Mouse (Mus musculus): ENCODE results near the gene Gli2. TPM values are rescaled to one million over a fixed set of nuclear protein-coding genes. Genes with fewer than 3 reads are reported as not detected.

The Gli2 gene
- polyA plus RNA-seq, 1 experiment = 1.6 TPM

GRCm38 (mm10) chr1:118936108-118936507 lies 117.3 kb downstream of the Gli2 start:
- Histone ChIP-seq H3K27ac (ENCODE audit: insufficient read depth, low read length) (no peak overlapping the region), H3K4me1 (ENCODE audit: control insufficient read depth, insufficient read depth, low read length) (no peaks in the 10 kb centered on the region), H3K4me3 (ENCODE audit: insufficient read depth, low read length) (no peak overlapping the region)
- no peak for TF ChIP-seq CTCF (IDR thresholded peaks at IDR 0.05; ENCODE audit: extremely low read depth, insufficient read depth, low read length)
- no peak for TF ChIP-seq POLR2A (IDR thresholded peaks at IDR 0.05; ENCODE audit: extremely low read depth, insufficient read depth, low read length)

- no peak overlapping the region for H3K4me3 ChIP-seq (ENCODE audit: insufficient read depth, low read length)
- H3K4me1 ChIP-seq (ENCODE audit: control insufficient read depth, insufficient read depth, low read length) = no peaks in the 10 kb centered on the region
- H3K27ac ChIP-seq (ENCODE audit: insufficient read depth, low read length) = no peak overlapping the region
- TF ChIP-seq CTCF (IDR thresholded peaks at IDR 0.05; ENCODE audit: extremely low read depth, insufficient read depth, low read length) = no peak
- TF ChIP-seq POLR2A (IDR thresholded peaks at IDR 0.05; ENCODE audit: extremely low read depth, insufficient read depth, low read length) = no peak
Measured at GRCm38 (mm10) chr1:118935518-118935917, 117.9 kb downstream of the Gli2 start.

GRCm38 (mm10) chr1:118932167-118932566 lies 121.3 kb downstream of the Gli2 start:
- no peak overlapping the region for H3K4me3 ChIP-seq (ENCODE audit: insufficient read depth, low read length)
- H3K4me1 ChIP-seq (ENCODE audit: control insufficient read depth, insufficient read depth, low read length) = no peaks in the 10 kb centered on the region
- H3K27ac ChIP-seq (ENCODE audit: insufficient read depth, low read length) = no peak overlapping the region
- TF ChIP-seq POLR2A (IDR thresholded peaks at IDR 0.05; ENCODE audit: extremely low read depth, insufficient read depth, low read length) = no peak
- no peak for TF ChIP-seq CTCF (IDR thresholded peaks at IDR 0.05; ENCODE audit: extremely low read depth, insufficient read depth, low read length)

- H3K4me1 ChIP-seq (ENCODE audit: control insufficient read depth, insufficient read depth, low read length) = no peaks in the 10 kb centered on the region
Measured at GRCm38 (mm10) chr1:118927543-118928354, 125.7 kb downstream of the Gli2 start.

GRCm38 (mm10) chr1:118926556-118926955 lies 126.9 kb downstream of the Gli2 start:
- TF ChIP-seq CTCF (IDR thresholded peaks at IDR 0.05; ENCODE audit: extremely low read depth, insufficient read depth, low read length) = no peak
- no peak for TF ChIP-seq POLR2A (IDR thresholded peaks at IDR 0.05; ENCODE audit: extremely low read depth, insufficient read depth, low read length)
- H3K4me3 ChIP-seq (ENCODE audit: insufficient read depth, low read length) = no peak overlapping the region
- no peaks in the 10 kb centered on the region for H3K4me1 ChIP-seq (ENCODE audit: control insufficient read depth, insufficient read depth, low read length)
- no peak overlapping the region for H3K27ac ChIP-seq (ENCODE audit: insufficient read depth, low read length)

More at GRCm38 (mm10) chr1:118927543-118928354, 125.7 kb downstream of the Gli2 start:
- Histone ChIP-seq H3K27ac (ENCODE audit: insufficient read depth, low read length) (no peak overlapping the region), H3K4me3 (ENCODE audit: insufficient read depth, low read length) (no peak overlapping the region)
- TF ChIP-seq CTCF (IDR thresholded peaks at IDR 0.05; ENCODE audit: extremely low read depth, insufficient read depth, low read length) (no peak), POLR2A (IDR thresholded peaks at IDR 0.05; ENCODE audit: extremely low read depth, insufficient read depth, low read length) (no peak)

GRCm38 (mm10) chr1:118922189-118922588 lies 131.2 kb downstream of the Gli2 start:
- no peak for TF ChIP-seq POLR2A (IDR thresholded peaks at IDR 0.05; ENCODE audit: extremely low read depth, insufficient read depth, low read length)
- no peak for TF ChIP-seq CTCF (IDR thresholded peaks at IDR 0.05; ENCODE audit: extremely low read depth, insufficient read depth, low read length)
- H3K27ac ChIP-seq (ENCODE audit: insufficient read depth, low read length) = no peak overlapping the region
- no peaks in the 10 kb centered on the region for H3K4me1 ChIP-seq (ENCODE audit: control insufficient read depth, insufficient read depth, low read length)
- H3K4me3 ChIP-seq (ENCODE audit: insufficient read depth, low read length) = no peak overlapping the region

- Histone ChIP-seq H3K4me3 (ENCODE audit: insufficient read depth, low read length) (no peak overlapping the region), H3K4me1 (ENCODE audit: control insufficient read depth, insufficient read depth, low read length) (no peaks in the 10 kb centered on the region), H3K27ac (ENCODE audit: insufficient read depth, low read length) (no peak overlapping the region)
- TF ChIP-seq POLR2A (IDR thresholded peaks at IDR 0.05; ENCODE audit: extremely low read depth, insufficient read depth, low read length) (no peak), CTCF (IDR thresholded peaks at IDR 0.05; ENCODE audit: extremely low read depth, insufficient read depth, low read length) (no peak)
Measured at GRCm38 (mm10) chr1:118917520-118918220, 135.7 kb downstream of the Gli2 start.

GRCm38 (mm10) chr1:118916477-118917075 lies 136.8 kb downstream of the Gli2 start:
- H3K27ac ChIP-seq (ENCODE audit: insufficient read depth, low read length) = no peak overlapping the region
- H3K4me3 ChIP-seq (ENCODE audit: insufficient read depth, low read length) = no peak overlapping the region
- TF ChIP-seq POLR2A (IDR thresholded peaks at IDR 0.05; ENCODE audit: extremely low read depth, insufficient read depth, low read length) = no peak
- no peak for TF ChIP-seq CTCF (IDR thresholded peaks at IDR 0.05; ENCODE audit: extremely low read depth, insufficient read depth, low read length)
- H3K4me1 ChIP-seq (ENCODE audit: control insufficient read depth, insufficient read depth, low read length) = no peaks in the 10 kb centered on the region

All from cortical plate, adult 2 months (tissue).